Mouse (Mus musculus): ENCODE results near the gene Ccdc171. TPM values are rescaled to one million over a fixed set of nuclear protein-coding genes. Genes with fewer than 3 reads are reported as not detected.

The Ccdc171 gene
- total RNA-seq, 2 experiments from 2014 or later: 0.59 to 0.70 TPM

DNA sequence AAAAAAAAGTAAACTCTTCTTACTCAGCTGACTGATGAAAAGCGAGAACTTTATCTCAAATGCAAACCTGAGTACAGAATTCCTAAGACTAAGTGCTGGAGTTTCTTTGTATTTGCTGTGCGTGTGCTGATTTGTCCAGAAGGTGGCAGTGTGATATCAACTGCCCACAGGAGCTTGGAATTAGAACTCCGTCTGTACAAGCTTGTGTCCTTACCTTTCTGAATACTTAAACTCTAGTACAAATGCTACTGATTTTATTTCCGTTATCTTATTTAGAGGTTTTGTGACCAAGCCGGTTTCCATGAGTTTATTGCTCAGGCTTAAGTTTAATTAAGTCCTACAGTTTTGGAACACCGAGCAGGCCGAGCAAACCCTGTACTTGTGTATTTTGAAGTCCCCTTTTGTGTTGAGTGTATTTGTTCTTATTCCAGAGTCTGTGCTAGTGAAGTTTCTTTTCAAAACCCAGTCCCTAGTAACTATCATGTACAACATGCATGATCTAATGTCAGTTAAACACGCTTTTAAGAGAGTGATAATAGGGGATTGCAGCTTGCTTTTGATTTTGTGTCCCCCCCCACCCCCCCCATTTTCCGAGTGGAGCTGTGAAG lies 269.1 kb downstream of the Ccdc171 start:
- Histone ChIP-seq H3K27ac (no peak overlapping the region), H3K4me3 (no peak overlapping the region; the same call in 1 of the 2 replicates)
- DNase-seq: peak; percentile 51
- intact Hi-C loops (cut with DNase I): loop anchor here (5.0 to 10.0 kb wide), 2 partner anchors 270 to 1303 kb away; no protein-coding TSS in a partner anchor
- peak; percentile 89 for TF ChIP-seq CTCF (IDR thresholded peaks at IDR 0.05)

DNA sequence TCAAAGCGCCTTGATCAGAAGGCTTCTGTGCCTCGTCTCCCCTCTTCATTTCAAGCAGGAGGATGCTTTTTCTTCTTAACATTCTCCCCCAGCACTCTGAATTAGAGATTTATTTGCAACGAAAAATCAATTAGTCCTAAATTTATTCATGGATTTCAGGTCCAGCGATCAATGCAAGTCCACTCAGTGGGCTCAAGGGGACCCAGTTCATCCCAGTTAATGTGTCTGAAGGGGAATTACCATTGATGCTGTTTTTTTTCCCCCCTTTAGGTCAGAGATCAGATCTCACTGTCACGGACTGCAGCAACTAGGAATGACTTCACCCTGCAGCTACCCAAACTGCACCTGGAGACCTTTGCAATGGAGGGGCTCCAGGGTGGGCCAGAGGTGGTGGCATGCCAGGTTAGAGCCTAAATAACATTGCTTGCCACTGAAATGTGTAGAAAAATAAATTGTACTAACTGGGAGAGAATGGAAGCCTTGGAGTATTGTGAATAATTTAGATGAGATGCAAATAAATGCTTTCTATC lies 269.6 kb downstream of the Ccdc171 start:
- intact Hi-C loops (cut with DNase I): loop anchor here (5.0 to 10.0 kb wide), 2 partner anchors 270 to 1302 kb away; no protein-coding TSS in a partner anchor
- DNase-seq: no peak
- no peak for TF ChIP-seq CTCF (IDR thresholded peaks at IDR 0.05)
- no peak overlapping the region for H3K4me3 ChIP-seq
- H3K27ac ChIP-seq: no peak overlapping the region

DNA sequence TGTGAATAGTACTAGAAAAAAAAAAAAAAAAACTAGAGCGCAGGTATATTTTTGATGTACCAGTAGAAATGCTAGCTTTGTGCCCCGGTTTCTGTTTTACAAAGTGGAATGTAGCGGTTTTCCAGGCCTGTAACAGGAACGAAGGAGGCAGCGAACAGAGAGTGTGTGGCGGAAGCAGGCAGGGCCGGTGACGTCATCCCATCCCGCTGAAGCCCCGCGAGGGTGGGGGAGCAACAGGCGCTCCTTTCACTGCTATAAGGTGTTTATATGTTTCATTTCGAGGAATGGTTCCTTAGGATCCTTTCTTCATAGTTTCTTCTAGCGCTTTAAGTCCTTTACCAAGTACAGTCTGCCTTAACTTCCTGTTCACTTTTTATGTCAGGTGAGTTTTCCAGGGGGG lies 272.6 kb downstream of the Ccdc171 start:
- intact Hi-C loops (cut with DNase I): loop anchor here (2.0 to 10.0 kb wide), 2 partner anchors 107 to 267 kb away; no protein-coding TSS in a partner anchor
- no peak overlapping the region for H3K27ac ChIP-seq
- TF ChIP-seq CTCF (IDR thresholded peaks at IDR 0.05): no peak
- no peak overlapping the region for H3K4me3 ChIP-seq
- no peak for DNase-seq

DNA sequence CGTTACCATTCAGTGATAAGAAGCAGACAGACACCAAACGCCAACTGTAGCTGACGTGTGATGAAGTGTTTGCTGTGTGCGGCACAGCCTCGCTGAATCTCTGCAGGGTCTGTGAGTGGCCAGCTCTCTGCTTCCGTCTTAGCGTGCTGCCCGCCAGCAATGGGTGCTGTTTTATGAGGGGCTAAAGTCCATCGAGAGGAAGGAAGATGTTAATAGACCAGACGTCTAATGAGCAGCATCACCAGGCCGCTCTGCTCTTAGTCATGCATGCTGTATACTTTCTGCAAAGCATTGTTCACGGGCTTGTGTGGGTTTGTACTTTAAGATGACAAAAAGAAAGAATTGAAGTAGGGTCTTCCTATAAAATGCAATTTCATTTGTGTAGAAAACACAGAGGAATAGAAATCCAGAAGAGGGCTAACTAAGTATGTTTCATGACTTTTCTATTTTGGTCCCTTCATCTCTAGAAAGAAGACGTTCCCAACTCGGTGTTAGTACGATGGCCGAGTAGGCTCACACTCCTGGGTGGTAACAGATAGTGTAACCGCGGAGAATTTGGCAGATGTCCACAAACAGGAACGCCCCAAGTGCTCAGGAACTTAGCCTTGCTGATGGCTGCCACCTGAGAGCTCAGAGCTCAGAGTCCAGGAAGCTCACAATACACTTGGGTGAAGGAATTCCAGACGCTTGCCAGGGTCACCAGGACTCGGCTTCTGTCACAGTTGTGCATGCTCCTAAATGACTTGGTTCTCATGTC lies 273.5 kb downstream of the Ccdc171 start:
- intact Hi-C loops (cut with DNase I): loop anchor here (10.0 kb wide), 1 partner anchor 266 kb away; no protein-coding TSS in a partner anchor
- Histone ChIP-seq H3K4me3 (no peak overlapping the region), H3K27ac (no peak overlapping the region)
- no peak for TF ChIP-seq CTCF (IDR thresholded peaks at IDR 0.05)
- DNase-seq: peak; percentile 49

DNA sequence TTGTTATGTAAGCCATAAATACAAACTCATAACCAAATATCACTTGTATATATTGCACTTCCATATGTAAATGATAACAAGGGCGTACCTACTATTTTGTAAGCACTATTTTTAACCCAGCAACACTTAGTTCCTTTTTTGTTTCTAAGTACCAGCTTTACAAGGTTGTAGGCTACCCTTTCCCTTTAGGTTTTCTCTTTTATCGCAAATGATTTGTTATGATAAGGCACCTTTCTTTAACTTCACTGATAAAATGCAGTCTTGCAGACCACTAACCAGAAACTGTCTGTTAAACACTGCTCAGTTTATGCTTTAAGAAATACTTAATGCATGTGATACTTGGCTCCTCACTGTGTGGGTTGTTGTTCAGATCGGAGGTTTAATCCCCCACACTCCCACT lies 275.1 kb downstream of the Ccdc171 start:
- Histone ChIP-seq H3K4me3 (no peak overlapping the region), H3K27ac (no peak overlapping the region)
- intact Hi-C loops (cut with DNase I): no loop called here
- DNase-seq: no peak
- TF ChIP-seq CTCF (IDR thresholded peaks at IDR 0.05): no peak

DNA sequence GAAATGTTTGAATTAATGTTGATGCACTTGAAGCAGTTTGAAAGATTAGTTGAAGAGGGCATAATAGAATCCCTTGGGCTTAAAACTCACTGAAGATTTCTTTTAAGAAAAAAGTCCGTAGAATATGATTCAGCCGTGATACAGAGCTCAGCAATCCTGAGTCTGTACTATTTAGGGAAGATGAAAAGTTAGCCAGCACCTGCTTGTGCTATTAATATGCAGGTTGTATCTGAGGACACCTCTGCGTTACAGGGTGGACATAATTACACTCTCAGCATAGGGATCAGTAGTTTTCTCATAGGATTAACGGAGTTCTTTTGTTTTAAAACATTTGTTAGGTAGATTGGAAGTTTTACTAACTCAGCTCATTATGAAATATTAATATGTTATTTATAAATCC lies 291.6 kb downstream of the Ccdc171 start:
- no peak for DNase-seq
- H3K27ac ChIP-seq: peak overlapping the region; percentile 87
- intact Hi-C loops (cut with DNase I): no loop called here
- no peak for TF ChIP-seq CTCF (IDR thresholded peaks at IDR 0.05)
- peak overlapping the region; percentile 44 for H3K4me3 ChIP-seq

DNA sequence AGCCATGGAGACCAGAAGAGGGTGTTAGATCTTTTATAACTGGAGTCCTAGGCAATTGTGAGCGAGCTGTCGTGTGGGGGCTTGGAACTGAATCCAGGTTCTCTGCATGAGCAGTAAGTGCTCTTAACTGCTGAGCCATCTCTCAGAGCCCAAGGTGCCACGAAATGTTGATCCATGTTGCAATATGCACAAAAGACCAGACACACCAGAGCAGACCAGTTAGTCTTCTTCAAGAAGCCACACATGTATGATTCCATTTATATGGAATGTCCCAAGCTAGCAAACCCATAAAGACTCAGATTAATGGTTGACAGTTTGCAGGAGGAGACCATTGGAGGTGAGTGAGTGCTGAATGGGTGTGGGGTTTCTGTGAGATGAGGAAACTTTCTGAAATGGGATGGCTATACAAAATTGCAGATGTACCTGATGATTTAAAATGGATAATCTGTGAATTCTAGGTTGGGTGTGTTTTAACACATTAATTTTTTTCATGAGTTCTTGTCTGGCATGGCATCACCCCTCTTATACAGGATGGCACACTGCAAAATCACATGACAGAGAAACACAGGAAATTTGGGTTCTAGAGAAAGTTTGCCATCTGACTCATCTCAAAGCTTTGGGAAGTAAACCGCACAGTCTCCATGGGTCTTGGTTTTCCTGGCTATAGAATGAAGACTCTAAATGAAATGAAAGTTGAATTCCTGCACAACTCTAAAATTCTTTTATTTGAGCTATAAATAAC lies 304.5 kb downstream of the Ccdc171 start:
- Histone ChIP-seq H3K27ac (no peak overlapping the region), H3K4me3 (no peak overlapping the region)
- TF ChIP-seq CTCF (IDR thresholded peaks at IDR 0.05): no peak
- DNase-seq: no peak
- intact Hi-C loops (cut with DNase I): loop anchor here (10.0 kb wide), 1 partner anchor 185 kb away; no protein-coding TSS in a partner anchor

DNA sequence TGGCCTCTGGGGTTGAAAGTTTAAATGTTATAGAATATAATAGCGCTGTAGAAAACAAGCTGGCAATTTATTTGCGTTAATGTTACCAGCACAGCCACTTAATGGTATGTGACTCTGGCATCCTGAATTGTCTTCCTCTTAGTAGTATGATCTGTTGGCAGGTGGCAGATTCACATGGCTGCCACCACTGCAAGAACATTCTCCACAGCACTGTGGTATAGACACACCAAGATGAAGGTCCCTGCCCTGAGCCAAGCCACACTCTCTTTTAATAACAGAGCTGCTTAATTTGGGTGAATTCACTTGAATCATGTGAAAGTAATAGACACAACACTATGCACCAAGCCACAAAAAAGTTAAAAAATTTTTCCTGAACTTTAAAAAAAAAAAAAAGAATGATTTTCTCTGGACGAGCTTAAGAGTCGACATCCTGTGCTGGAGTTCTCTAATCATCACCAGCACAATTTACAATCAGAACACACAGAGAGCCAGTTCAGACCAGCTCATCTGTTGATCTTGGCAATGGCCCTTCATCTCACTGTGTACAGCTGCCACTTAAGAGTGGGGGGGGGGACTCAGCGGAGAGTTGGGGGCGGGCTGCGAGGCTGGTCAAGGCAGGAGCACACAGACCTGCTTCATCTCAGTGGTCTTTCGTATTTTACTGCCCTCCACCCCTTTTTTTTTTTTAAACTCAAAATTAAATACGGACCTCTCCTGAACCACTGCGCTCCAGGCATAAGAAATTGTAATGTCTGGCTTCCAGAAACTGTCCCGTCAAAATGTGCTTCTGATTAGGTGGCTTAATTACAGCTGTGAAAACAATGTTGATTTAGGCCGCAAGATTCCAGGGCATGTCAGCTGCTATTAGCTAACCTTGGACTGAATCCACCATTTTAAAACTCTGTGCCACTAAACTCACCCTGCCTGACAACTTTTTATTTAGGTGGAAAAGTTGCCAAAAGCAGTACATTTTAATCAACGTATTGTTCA lies 305.8 kb downstream of the Ccdc171 start:
- Histone ChIP-seq H3K4me3 (peak overlapping the region; percentile 49), H3K27ac (no peak overlapping the region)
- TF ChIP-seq CTCF (IDR thresholded peaks at IDR 0.05): no peak
- DNase-seq: peak; percentile 26
- intact Hi-C loops (cut with DNase I): no loop called here

DNA sequence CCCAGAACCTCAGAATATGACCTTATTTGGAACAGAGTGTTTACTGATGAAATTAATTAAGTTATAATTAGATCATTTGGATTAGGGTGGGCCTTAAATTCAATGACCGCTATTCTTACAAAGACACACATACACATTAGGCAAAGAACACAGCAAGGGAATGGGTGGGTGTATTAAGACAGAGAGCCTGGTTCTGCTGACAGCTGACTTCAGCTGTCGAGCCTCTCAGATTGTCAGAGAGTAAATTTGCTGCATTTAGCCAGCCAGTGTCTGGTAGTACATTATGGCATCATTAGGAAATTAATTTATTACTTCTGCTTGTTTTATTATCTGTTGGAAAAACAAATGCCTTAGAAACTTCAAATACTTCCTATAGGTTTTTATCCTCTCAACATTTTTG lies 313.7 kb downstream of the Ccdc171 start:
- intact Hi-C loops (cut with DNase I): no loop called here
- no peak for TF ChIP-seq CTCF (IDR thresholded peaks at IDR 0.05)
- H3K27ac ChIP-seq: no peak overlapping the region
- H3K4me3 ChIP-seq: no peak overlapping the region
- no peak for DNase-seq

DNA sequence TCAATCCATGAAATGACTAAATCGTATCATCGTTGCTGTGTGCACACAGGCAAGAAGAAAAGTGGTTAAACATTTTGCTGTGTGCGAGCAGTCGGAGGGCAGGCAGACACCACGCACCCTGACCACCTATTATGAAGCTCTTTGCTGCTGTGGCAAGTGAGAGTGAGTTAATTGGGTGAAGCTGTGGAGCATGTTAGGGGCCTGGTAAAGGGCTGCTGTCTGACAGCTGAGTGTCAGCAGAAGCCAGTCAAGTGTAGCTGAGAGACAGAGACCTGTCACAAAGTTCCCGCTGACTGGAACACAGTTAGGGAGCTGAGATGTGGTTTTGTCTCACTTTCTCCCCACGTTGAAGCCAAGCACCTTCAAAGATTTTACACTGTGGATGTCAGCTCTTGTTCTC lies 321.0 kb downstream of the Ccdc171 start:
- DNase-seq: no peak
- intact Hi-C loops (cut with DNase I): no loop called here
- no peak overlapping the region for H3K4me3 ChIP-seq
- no peak overlapping the region for H3K27ac ChIP-seq
- TF ChIP-seq CTCF (IDR thresholded peaks at IDR 0.05): no peak

DNA sequence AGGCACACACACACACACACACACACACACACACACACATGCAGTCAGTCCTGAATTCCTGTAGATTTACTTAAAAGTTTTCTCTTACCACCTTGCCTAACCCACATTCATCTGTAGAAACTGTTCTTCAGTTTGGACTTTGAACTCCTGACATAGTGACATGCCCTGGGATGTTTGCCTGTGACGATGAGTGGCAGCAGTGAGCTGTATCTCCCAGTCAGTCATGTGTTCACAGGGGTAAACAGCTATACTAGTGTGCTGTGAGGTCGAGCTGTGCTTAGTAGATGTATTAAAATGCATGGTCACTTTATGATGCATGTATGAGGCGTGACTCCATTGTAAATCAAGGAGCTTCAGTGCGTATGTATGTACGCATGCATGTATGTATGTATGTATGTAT lies 328.5 kb downstream of the Ccdc171 start:
- intact Hi-C loops (cut with DNase I): no loop called here
- TF ChIP-seq CTCF (IDR thresholded peaks at IDR 0.05): no peak
- no peak for DNase-seq

More for the DNA sequence above, 328.5 kb downstream of the Ccdc171 start:
- Histone ChIP-seq H3K27ac (no peak overlapping the region), H3K4me3 (no peak overlapping the region)

All from gastrocnemius, adult 2 months (tissue).